Mouse (Mus musculus): ENCODE measurements around the gene Gm13691. TPM values are rescaled to one million over a fixed set of nuclear protein-coding genes. Genes with fewer than 3 reads are reported as not detected.

The Gm13691 gene
- polyA plus RNA-seq, 1 experiment from 2014 or later = not detected

- ATAC-seq (replicated peaks; ENCODE audit: low FRiP score, low TSS enrichment, low read depth) (no peak), DNase-seq (ENCODE audit: low spot score) (no peak)
- no peaks in the 10 kb centered on the region for H3K9me3 ChIP-seq (ENCODE audit: control insufficient read depth, low read length)
- no peaks in the 10 kb centered on the region for H3K36me3 ChIP-seq (ENCODE audit: control insufficient read depth, insufficient read depth, low read length)
- no peak overlapping the region for H3K4me3 ChIP-seq (ENCODE audit: low read depth, low read length)
- WGBS = 50% methylated on average over 6 of the region's 6 CpGs
- no peak overlapping the region for H3K27ac ChIP-seq (ENCODE audit: low read depth)
- H3K9ac ChIP-seq (ENCODE audit: low read length) = no peak overlapping the region
- H3K4me1 ChIP-seq (replicated peaks; ENCODE audit: control insufficient read depth, insufficient read depth, low read length) = no peaks in the 10 kb centered on the region
- H3K27me3 ChIP-seq (replicated peaks; ENCODE audit: control insufficient read depth, insufficient read depth, low read length) = no peaks in the 10 kb centered on the region
- H3K4me2 ChIP-seq (ENCODE audit: low read length) = no peak overlapping the region
These were observed 48.9 kb downstream of the Gm13691 start for GRCm38 (mm10) chr2:84039277-84039676.

Other genes with a start within 250 kb of the Gm13691 start
- 13.9 and 18.4 TPM in 2 replicates for gene Fam171b, start 177.9 kb upstream of the Gm13691 start, polyA plus RNA-seq (2014; fragmentation: Nextera tagmentation; extraction: Ambion mirVana)
- not detected in 2 replicates for gene Zswim2, start 49.3 kb upstream of the Gm13691 start, polyA plus RNA-seq (2014; fragmentation: Nextera tagmentation; extraction: Ambion mirVana)
- gene Gm13698, start 34.9 kb upstream of the Gm13691 start, polyA plus RNA-seq (2014; fragmentation: Nextera tagmentation; extraction: Ambion mirVana) = not detected in 2 replicates
- not detected in 2 replicates for gene Gm13693, start 29.1 kb upstream of the Gm13691 start, polyA plus RNA-seq (2014; fragmentation: Nextera tagmentation; extraction: Ambion mirVana)
- gene Gm13695, start 23.2 kb upstream of the Gm13691 start, polyA plus RNA-seq (2014; fragmentation: Nextera tagmentation; extraction: Ambion mirVana) = not detected in 2 replicates
- not detected in 2 replicates for gene Gm13696, start 17.4 kb upstream of the Gm13691 start, polyA plus RNA-seq (2014; fragmentation: Nextera tagmentation; extraction: Ambion mirVana)
- not detected in 2 replicates for gene Gm13694, start 11.6 kb upstream of the Gm13691 start, polyA plus RNA-seq (2014; fragmentation: Nextera tagmentation; extraction: Ambion mirVana)
- gene Gm13697, start 5.8 kb upstream of the Gm13691 start, polyA plus RNA-seq (2014; fragmentation: Nextera tagmentation; extraction: Ambion mirVana) = not detected in 2 replicates

Data from intestine, embryonic 14.5 days (tissue).